In genomic region chr11:78189234-78190040, GRCm38 (mm10) we compare ENCODE assay signal across 8 mouse cellular contexts. TPM values are rescaled to one million over a fixed set of nuclear protein-coding genes. Genes with fewer than 3 reads are reported as not detected.
DNase-seq lines count a peak whose midpoint lies in the region; ATAC-seq and TF ChIP-seq lines count a peak whose summit lies in the region.

No protein-coding gene starts in this region.

- under 1% methylated on average over 42 of the region's 42 CpGs for WGBS in forebrain, embryonic 10.5 days
- 2% methylated on average over 42 of the region's 42 CpGs for WGBS in heart, embryonic 14.5 days
- WGBS in kidney, postnatal 0 days, result 1% methylated on average over 42 of the region's 42 CpGs
- 2% methylated on average over 37 of the region's 42 CpGs for WGBS in liver, embryonic 14.5 days (ENCODE audit: insufficient replicate concordance)
- under 1% methylated on average over 42 of the region's 42 CpGs for WGBS in neural tube, embryonic 12.5 days

- no peaks in the 10 kb centered on the region for H3K9me3 ChIP-seq in forebrain, embryonic 10.5 days
- no peaks in the 10 kb centered on the region for H3K9me3 ChIP-seq in heart, embryonic 14.5 days (ENCODE audit: control insufficient read depth, low read length)
- H3K9me3 ChIP-seq in kidney, postnatal 0 days (replicated peaks; ENCODE audit: low read length), result no peaks in the 10 kb centered on the region
- H3K9me3 ChIP-seq in liver, embryonic 14.5 days (ENCODE audit: control insufficient read depth, low read length), result no peaks in the 10 kb centered on the region
- no peaks in the 10 kb centered on the region for H3K9me3 ChIP-seq in neural tube, embryonic 12.5 days

- peak overlapping the region; percentile 81 for H3K4me3 ChIP-seq in forebrain, embryonic 10.5 days
- peak overlapping the region; percentile 56 to 75 for H3K4me3 ChIP-seq in heart, embryonic 14.5 days (ENCODE audit: control insufficient read depth in 1 of 2, insufficient read depth in 1 of 2, low read depth in 1 of 2, low read length in 2 of 2)
- H3K4me3 ChIP-seq in kidney, postnatal 0 days (replicated peaks; ENCODE audit: low read depth, low read length), result peak overlapping the region; percentile 78
- peak overlapping the region; percentile 45 to 50 for H3K4me3 ChIP-seq in liver, embryonic 14.5 days (ENCODE audit: insufficient read depth in 1 of 2, low read depth in 2 of 2, low read length in 2 of 2)
- peak overlapping the region; percentile 71 for H3K4me3 ChIP-seq in neural tube, embryonic 12.5 days

- DNase-seq in urinary bladder, postnatal 14 days (ENCODE audit: low spot score), result peak; percentile 61
- no peak for DNase-seq in urinary bladder, postnatal 10 days (ENCODE audit: low spot score)
- peak; percentile 93 for DNase-seq in forebrain, embryonic 10.5 days (ENCODE audit: extremely low spot score, low spot score)
- peak; percentile 92 for DNase-seq in kidney, postnatal 0 days (ENCODE audit: low spot score)
- no peak for DNase-seq in liver, embryonic 14.5 days (ENCODE audit: low read depth in 3 of 3, low spot score in 3 of 3)
- peak; percentile 83 for DNase-seq in yolk sac, embryonic 10.5 days (ENCODE audit: low spot score)

- peak overlapping the region; percentile 64 for H3K4me2 ChIP-seq in heart, embryonic 14.5 days (ENCODE audit: low read length)
- peak overlapping the region; percentile 82 for H3K4me2 ChIP-seq in kidney, postnatal 0 days (ENCODE audit: low read length)
- peak overlapping the region; percentile 51 for H3K4me2 ChIP-seq in liver, embryonic 14.5 days (ENCODE audit: low read depth)
- H3K4me2 ChIP-seq in neural tube, embryonic 12.5 days (replicated peaks), result peak overlapping the region; percentile 71

- H3K4me1 ChIP-seq in forebrain, embryonic 10.5 days, result peaks cover 38% of the 10 kb centered on the region
- H3K4me1 ChIP-seq in heart, embryonic 14.5 days (ENCODE audit: control insufficient read depth in 2 of 2, insufficient read depth in 2 of 2, low read length in 2 of 2), result peaks cover 5 to 14% of the 10 kb centered on the region in 2 experiments; a peak in 3 of 4 replicates
- peaks cover 11% of the 10 kb centered on the region for H3K4me1 ChIP-seq in kidney, postnatal 0 days (replicated peaks; ENCODE audit: insufficient read depth, low read length)
- H3K4me1 ChIP-seq in liver, embryonic 14.5 days (replicated peaks; ENCODE audit: control insufficient read depth in 2 of 2, insufficient read depth in 2 of 2, low read length in 1 of 2), result no peaks in the 10 kb centered on the region; a peak in 1 of 4 replicates
- peaks cover 14% of the 10 kb centered on the region for H3K4me1 ChIP-seq in neural tube, embryonic 12.5 days

- no peak for TF ChIP-seq CTCF in kidney, postnatal 0 days (IDR thresholded peaks at IDR 0.05; ENCODE audit: low read depth)
- no peak for TF ChIP-seq CTCF in liver, embryonic 14.5 days (IDR thresholded peaks at IDR 0.05; ENCODE audit: low read depth)

- peaks cover 43% of the 10 kb centered on the region for H3K36me3 ChIP-seq in forebrain, embryonic 10.5 days (replicated peaks)
- peaks cover 27% of the 10 kb centered on the region for H3K36me3 ChIP-seq in heart, embryonic 14.5 days (ENCODE audit: control insufficient read depth, insufficient read depth, low read length)
- H3K36me3 ChIP-seq in kidney, postnatal 0 days (ENCODE audit: insufficient read depth, low read length), result peaks cover 21% of the 10 kb centered on the region
- no peaks in the 10 kb centered on the region for H3K36me3 ChIP-seq in liver, embryonic 14.5 days (replicated peaks; ENCODE audit: control insufficient read depth, insufficient read depth, low read depth)
- peaks cover 32% of the 10 kb centered on the region for H3K36me3 ChIP-seq in neural tube, embryonic 12.5 days

- H3K27ac ChIP-seq in forebrain, embryonic 10.5 days, result peak overlapping the region; percentile 99
- peak overlapping the region; percentile 95 to 97 for H3K27ac ChIP-seq in heart, embryonic 14.5 days (replicated peaks in 1 of 2; ENCODE audit: control insufficient read depth in 1 of 2, insufficient read depth in 1 of 2, low read depth in 2 of 2, low read length in 2 of 2)
- peak overlapping the region; percentile 99 for H3K27ac ChIP-seq in kidney, postnatal 0 days
- no peak overlapping the region for H3K27ac ChIP-seq in liver, embryonic 14.5 days
- H3K27ac ChIP-seq in neural tube, embryonic 12.5 days, result peak overlapping the region; percentile 85

- H3K27me3 ChIP-seq in forebrain, embryonic 10.5 days (ENCODE audit: poor library complexity, severe bottlenecking), result no peaks in the 10 kb centered on the region
- H3K27me3 ChIP-seq in heart, embryonic 14.5 days (ENCODE audit: control insufficient read depth, insufficient read depth, low read length), result no peaks in the 10 kb centered on the region
- H3K27me3 ChIP-seq in kidney, postnatal 0 days (ENCODE audit: insufficient read depth, low read length), result no peaks in the 10 kb centered on the region
- peaks cover 49% of the 10 kb centered on the region for H3K27me3 ChIP-seq in liver, embryonic 14.5 days (ENCODE audit: control insufficient read depth, insufficient read depth, low read length)
- H3K27me3 ChIP-seq in neural tube, embryonic 12.5 days (replicated peaks), result no peaks in the 10 kb centered on the region

- H3K9ac ChIP-seq in heart, embryonic 14.5 days (ENCODE audit: low read length), result peak overlapping the region; percentile 84
- peak overlapping the region; percentile 94 for H3K9ac ChIP-seq in kidney, postnatal 0 days (ENCODE audit: low read depth, low read length)
- H3K9ac ChIP-seq in liver, embryonic 14.5 days (replicated peaks), result 0 out of 2 replicates have a peak overlapping the region, but pooled peaks have one; percentile 3
- H3K9ac ChIP-seq in neural tube, embryonic 12.5 days, result peak overlapping the region; percentile 95

- ATAC-seq in heart, embryonic 14.5 days (ENCODE audit: insufficient number of reproducible peaks, insufficient read depth, low FRiP score, low read depth), result peak; percentile 76
- ATAC-seq in kidney, postnatal 0 days (replicated peaks; ENCODE audit: low FRiP score, low read depth), result peak; percentile 86
- ATAC-seq in liver, embryonic 14.5 days (ENCODE audit: insufficient read depth), result peak; percentile 21; the same call in 1 of the 2 replicates
- peak; percentile 90 for ATAC-seq in neural tube, embryonic 12.5 days (ENCODE audit: low FRiP score, low read depth)

- no peak for TF ChIP-seq EP300 in liver, embryonic 14.5 days (IDR thresholded peaks at IDR 0.05; ENCODE audit: low read depth)

RNA-seq across cellular contexts. Expression of gene Rab34, which starts 1.2 kb away (rescaled TPM):
- 70.7 and 73.3 TPM in 2 replicates for polyA plus RNA-seq in forebrain, embryonic 10.5 days (2016; fragmentation: Nextera tagmentation; extraction: Ambion mirVana)
- polyA plus RNA-seq in heart, embryonic 14.5 days (2014; fragmentation: Nextera tagmentation; extraction: Ambion mirVana), result 57.1 and 61.8 TPM in 2 replicates
- 129 and 131 TPM in 2 replicates for polyA plus RNA-seq in kidney, postnatal 0 days (2015; fragmentation: Nextera tagmentation; extraction: Ambion mirVana)
- 7.1 and 7.7 TPM in 2 replicates for polyA plus RNA-seq in liver, embryonic 14.5 days (2012; rRNA removed)
- polyA plus RNA-seq in liver, embryonic 14.5 days (2014; fragmentation: Nextera tagmentation; extraction: Ambion mirVana), result 11.3 and 12.4 TPM in 2 replicates
- polyA plus RNA-seq in neural tube, embryonic 12.5 days (2016; fragmentation: Nextera tagmentation; extraction: Ambion mirVana), result 71.0 and 76.5 TPM in 2 replicates

RNA-seq across cellular contexts. Expression of gene Proca1, which starts 3.8 kb away (rescaled TPM):
- polyA plus RNA-seq in forebrain, embryonic 10.5 days (2016; fragmentation: Nextera tagmentation; extraction: Ambion mirVana), result 0.91 and 1.5 TPM in 2 replicates
- polyA plus RNA-seq in heart, embryonic 14.5 days (2014; fragmentation: Nextera tagmentation; extraction: Ambion mirVana), result 2.4 and 2.9 TPM in 2 replicates
- 3.1 and 3.2 TPM in 2 replicates for polyA plus RNA-seq in kidney, postnatal 0 days (2015; fragmentation: Nextera tagmentation; extraction: Ambion mirVana)
- 0.08 and 0.16 TPM in 2 replicates for polyA plus RNA-seq in liver, embryonic 14.5 days (2012; rRNA removed)
- 0.23 TPM in 1 of 2 replicates, not detected in the other for polyA plus RNA-seq in liver, embryonic 14.5 days (2014; fragmentation: Nextera tagmentation; extraction: Ambion mirVana)
- polyA plus RNA-seq in neural tube, embryonic 12.5 days (2016; fragmentation: Nextera tagmentation; extraction: Ambion mirVana), result 2.5 and 2.9 TPM in 2 replicates

RNA-seq across cellular contexts. Expression of gene Rpl23a, which starts 6.1 kb away (rescaled TPM):
- polyA plus RNA-seq in forebrain, embryonic 10.5 days (2016; fragmentation: Nextera tagmentation; extraction: Ambion mirVana), result 1,073 and 1,096 TPM in 2 replicates
- 968 and 1,084 TPM in 2 replicates for polyA plus RNA-seq in heart, embryonic 14.5 days (2014; fragmentation: Nextera tagmentation; extraction: Ambion mirVana)
- 1,409 and 1,636 TPM in 2 replicates for polyA plus RNA-seq in kidney, postnatal 0 days (2015; fragmentation: Nextera tagmentation; extraction: Ambion mirVana)
- polyA plus RNA-seq in liver, embryonic 14.5 days (2012; rRNA removed), result 628 and 1,347 TPM in 2 replicates
- 1,087 and 1,100 TPM in 2 replicates for polyA plus RNA-seq in liver, embryonic 14.5 days (2014; fragmentation: Nextera tagmentation; extraction: Ambion mirVana)
- 895 and 982 TPM in 2 replicates for polyA plus RNA-seq in neural tube, embryonic 12.5 days (2016; fragmentation: Nextera tagmentation; extraction: Ambion mirVana)

RNA-seq across cellular contexts. Expression of gene Tlcd1, which starts 12.9 kb away (rescaled TPM):
- polyA plus RNA-seq in forebrain, embryonic 10.5 days (2016; fragmentation: Nextera tagmentation; extraction: Ambion mirVana), result 10.0 and 11.3 TPM in 2 replicates
- 14.7 and 16.1 TPM in 2 replicates for polyA plus RNA-seq in heart, embryonic 14.5 days (2014; fragmentation: Nextera tagmentation; extraction: Ambion mirVana)
- 43.4 and 46.6 TPM in 2 replicates for polyA plus RNA-seq in kidney, postnatal 0 days (2015; fragmentation: Nextera tagmentation; extraction: Ambion mirVana)
- polyA plus RNA-seq in liver, embryonic 14.5 days (2012; rRNA removed), result 47.4 and 69.6 TPM in 2 replicates
- 44.9 and 50.5 TPM in 2 replicates for polyA plus RNA-seq in liver, embryonic 14.5 days (2014; fragmentation: Nextera tagmentation; extraction: Ambion mirVana)
- polyA plus RNA-seq in neural tube, embryonic 12.5 days (2016; fragmentation: Nextera tagmentation; extraction: Ambion mirVana), result 8.2 and 10.5 TPM in 2 replicates

RNA-seq across cellular contexts. Expression of gene Nek8, which starts 13.0 kb away (rescaled TPM):
- 10.6 and 11.7 TPM in 2 replicates for polyA plus RNA-seq in forebrain, embryonic 10.5 days (2016; fragmentation: Nextera tagmentation; extraction: Ambion mirVana)
- polyA plus RNA-seq in heart, embryonic 14.5 days (2014; fragmentation: Nextera tagmentation; extraction: Ambion mirVana), result 11.5 and 12.4 TPM in 2 replicates
- polyA plus RNA-seq in kidney, postnatal 0 days (2015; fragmentation: Nextera tagmentation; extraction: Ambion mirVana), result 18.2 and 19.9 TPM in 2 replicates
- polyA plus RNA-seq in liver, embryonic 14.5 days (2012; rRNA removed), result 9.8 and 10.6 TPM in 2 replicates
- 7.4 and 7.8 TPM in 2 replicates for polyA plus RNA-seq in liver, embryonic 14.5 days (2014; fragmentation: Nextera tagmentation; extraction: Ambion mirVana)
- 10.2 and 11.1 TPM in 2 replicates for polyA plus RNA-seq in neural tube, embryonic 12.5 days (2016; fragmentation: Nextera tagmentation; extraction: Ambion mirVana)

Comparison
In these comparisons a context has a peak if more than half of its experiments do, and no peak if none do; other contexts are left out.
1. DNase-seq: peak in urinary bladder, postnatal 14 days (single experiment), forebrain, embryonic 10.5 days (single experiment), kidney, postnatal 0 days (single experiment) and yolk sac, embryonic 10.5 days (single experiment); none in urinary bladder, postnatal 10 days (single experiment) and liver, embryonic 14.5 days (0 of 3).
2. ATAC-seq: peak in every context shown above with its lines; median percentile 90 in neural tube, embryonic 12.5 days; 86 in kidney, postnatal 0 days; 76 in heart, embryonic 14.5 days; 21 in liver, embryonic 14.5 days.
3. H3K9ac ChIP-seq: peak in every context shown above with its lines; median percentile 95 in neural tube, embryonic 12.5 days; 94 in kidney, postnatal 0 days; 84 in heart, embryonic 14.5 days; 3 in liver, embryonic 14.5 days.
4. Peak in every context shown above with its lines, with median percentiles within 50 percentile points of each other: H3K4me3 ChIP-seq and H3K4me2 ChIP-seq.